Mouse (Mus musculus): ENCODE measurements around the gene A830005F24Rik. TPM values are rescaled to one million over a fixed set of nuclear protein-coding genes. Genes with fewer than 3 reads are reported as not detected.
A peak's percentile ranks its signal among the peaks of the same experiment; 100 is the strongest.

The A830005F24Rik gene
- polyA plus RNA-seq, 1 experiment from 2014 or later: 3.6 TPM

DNA sequence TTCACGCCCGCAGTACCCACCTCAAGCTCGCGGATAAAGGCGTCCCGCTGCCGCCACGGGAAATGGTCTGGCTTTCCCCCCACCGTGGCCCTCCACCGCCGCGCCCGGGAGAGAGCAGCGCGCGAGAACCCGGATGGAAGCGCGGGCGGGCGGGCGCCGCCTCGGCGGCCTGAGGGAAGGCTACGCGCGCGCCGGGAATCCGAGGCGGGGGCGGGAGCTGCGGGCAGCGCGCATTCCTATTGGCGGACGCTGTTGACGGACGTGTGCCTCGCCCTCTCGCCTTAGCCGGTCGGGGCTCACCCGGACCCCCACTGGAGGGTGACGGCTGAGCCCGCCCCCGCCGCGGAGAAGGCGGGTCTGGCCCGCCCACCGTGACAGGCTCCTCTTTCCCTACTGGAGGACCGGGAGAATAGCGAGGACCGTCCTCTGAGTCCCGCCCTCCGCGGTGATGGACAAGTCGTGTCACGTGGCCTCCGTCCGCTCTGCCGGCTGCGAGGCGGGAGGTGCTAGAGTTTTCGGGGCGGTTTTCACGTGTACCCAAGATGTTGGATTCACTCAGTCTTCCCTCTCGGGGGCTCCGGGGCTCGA, 33.1 kb downstream of the A830005F24Rik start:
- no peaks in the 10 kb centered on the region for H3K36me3 ChIP-seq (replicated peaks)
- peaks cover 28% of the 10 kb centered on the region for H3K4me1 ChIP-seq
- peak; percentile 99 for ATAC-seq (replicated peaks)
- peak overlapping the region; percentile 100 for H3K27ac ChIP-seq
- H3K9me3 ChIP-seq: no peaks in the 10 kb centered on the region
- H3K9ac ChIP-seq: peak overlapping the region; percentile 98
- peak overlapping the region; percentile 87 for H3K4me3 ChIP-seq
- WGBS: under 1% methylated on average over 70 of the region's 72 CpGs
- 0 out of 2 replicates have a peak, but pooled peaks cover 2% of the 10 kb centered on the region for H3K27me3 ChIP-seq (replicated peaks)
- peak overlapping the region; percentile 69 for H3K4me2 ChIP-seq

DNA sequence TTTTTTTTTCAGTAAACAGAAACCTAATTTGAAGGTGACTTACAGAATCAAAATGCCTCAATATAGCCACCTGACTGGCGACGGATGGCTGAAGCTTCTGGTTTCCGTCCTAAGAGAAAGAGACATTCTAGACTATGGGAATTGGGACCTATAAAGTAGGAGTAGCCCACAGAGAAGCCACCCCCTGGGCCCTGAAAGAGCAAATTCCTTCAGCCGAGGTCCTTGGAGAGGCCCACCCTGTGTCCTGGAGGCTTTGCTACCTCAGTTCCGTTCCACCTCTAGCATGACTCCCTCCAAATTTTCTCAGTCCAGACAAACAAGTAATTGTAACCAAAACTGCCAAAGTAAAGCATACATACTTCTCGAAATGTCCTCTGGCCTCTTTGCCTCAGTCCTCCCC, 34.3 kb downstream of the A830005F24Rik start:
- Histone ChIP-seq H3K36me3 (replicated peaks) (no peaks in the 10 kb centered on the region), H3K9ac (no peak overlapping the region), H3K4me1 (peaks cover 23% of the 10 kb centered on the region), H3K4me2 (no peak overlapping the region), H3K9me3 (no peaks in the 10 kb centered on the region), H3K4me3 (no peak overlapping the region), H3K27ac (no peak overlapping the region), H3K27me3 (replicated peaks) (0 out of 2 replicates have a peak, but pooled peaks cover 2% of the 10 kb centered on the region)
- ATAC-seq (replicated peaks): no peak
- WGBS: 93% methylated on average over 6 of the region's 6 CpGs

DNA sequence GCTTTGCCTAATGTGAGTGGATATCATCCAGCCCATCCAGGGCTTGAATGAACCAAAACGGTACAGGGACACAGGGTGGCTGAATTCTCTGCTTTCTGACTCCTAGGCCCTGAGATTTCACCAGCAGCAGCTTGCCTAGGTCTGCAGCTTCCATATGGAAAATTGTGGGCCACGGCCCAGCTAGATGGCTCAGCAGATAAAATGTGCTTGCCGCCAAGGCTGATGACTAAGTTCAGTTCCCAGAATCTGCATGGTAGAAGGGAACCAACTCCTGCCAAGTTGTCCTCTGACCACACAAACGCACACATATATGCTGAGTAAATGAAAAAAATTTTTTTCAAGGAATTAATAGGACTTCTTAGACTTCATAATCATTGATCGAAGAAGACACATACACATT, 34.9 kb downstream of the A830005F24Rik start:
- Histone ChIP-seq H3K27ac (no peak overlapping the region), H3K4me1 (peaks cover 24% of the 10 kb centered on the region), H3K9me3 (no peaks in the 10 kb centered on the region), H3K36me3 (replicated peaks) (no peaks in the 10 kb centered on the region), H3K4me3 (no peak overlapping the region), H3K27me3 (replicated peaks) (0 out of 2 replicates have a peak, but pooled peaks cover 2% of the 10 kb centered on the region), H3K4me2 (no peak overlapping the region), H3K9ac (no peak overlapping the region)
- 95% methylated on average over 5 of the region's 5 CpGs for WGBS
- no peak for ATAC-seq (replicated peaks)

DNA sequence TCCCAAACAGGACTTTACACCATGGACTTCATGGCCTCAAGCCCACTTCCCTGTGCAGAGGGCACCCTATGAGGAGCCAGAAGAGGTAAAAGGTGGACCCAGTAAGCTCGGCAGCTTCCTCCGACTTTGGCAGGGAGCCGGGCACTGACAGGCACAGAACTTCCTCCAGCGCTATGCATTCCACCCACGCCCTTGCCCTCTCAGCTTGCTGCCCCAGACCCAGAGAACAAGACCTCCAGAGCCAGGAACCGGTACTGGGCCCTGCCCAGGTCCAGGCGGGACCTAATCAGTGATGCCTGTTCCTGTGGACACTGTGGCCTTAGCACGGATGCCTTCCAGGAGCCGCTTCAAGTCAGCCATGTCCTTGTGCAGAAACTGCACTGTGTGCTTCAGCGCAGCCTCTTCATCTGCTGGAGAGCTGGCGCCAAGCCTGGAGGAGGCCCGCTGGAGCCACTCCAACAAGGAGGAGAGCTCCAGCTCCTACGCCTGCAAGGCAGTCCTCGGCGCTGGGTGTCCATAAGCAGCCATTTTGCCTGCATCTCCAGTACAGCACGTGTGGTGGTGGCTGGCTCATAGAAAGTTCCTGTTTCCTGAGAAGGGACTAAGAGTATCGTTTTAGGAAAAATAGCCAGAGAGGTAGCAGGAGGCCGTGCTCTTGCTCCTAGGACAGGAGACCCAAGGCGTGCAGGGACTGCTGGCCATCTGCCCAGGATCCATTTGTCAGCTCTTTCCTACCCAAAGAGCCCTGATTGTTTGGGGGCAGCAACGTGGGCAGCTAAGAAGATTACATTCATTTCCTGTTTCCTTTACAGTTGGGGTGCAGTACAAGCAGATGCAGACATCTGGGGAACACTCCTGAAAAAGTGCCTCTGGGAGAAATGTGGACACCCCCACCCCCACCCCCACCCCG, 39.1 kb downstream of the A830005F24Rik start:
- peak overlapping the region; percentile 78 for H3K27ac ChIP-seq
- no peak overlapping the region for H3K4me3 ChIP-seq
- no peak overlapping the region for H3K9ac ChIP-seq
- peak; percentile 71 for ATAC-seq (replicated peaks)
- H3K9me3 ChIP-seq: no peaks in the 10 kb centered on the region
- 0 out of 2 replicates have a peak, but pooled peaks cover 2% of the 10 kb centered on the region for H3K27me3 ChIP-seq (replicated peaks)
- H3K4me2 ChIP-seq: peak overlapping the region; percentile 14; the same call in 1 of the 2 replicates
- no peaks in the 10 kb centered on the region for H3K36me3 ChIP-seq (replicated peaks)
- 59% methylated on average over 21 of the region's 21 CpGs for WGBS
- H3K4me1 ChIP-seq: 0 out of 2 replicates have a peak, but pooled peaks cover 5% of the 10 kb centered on the region

DNA sequence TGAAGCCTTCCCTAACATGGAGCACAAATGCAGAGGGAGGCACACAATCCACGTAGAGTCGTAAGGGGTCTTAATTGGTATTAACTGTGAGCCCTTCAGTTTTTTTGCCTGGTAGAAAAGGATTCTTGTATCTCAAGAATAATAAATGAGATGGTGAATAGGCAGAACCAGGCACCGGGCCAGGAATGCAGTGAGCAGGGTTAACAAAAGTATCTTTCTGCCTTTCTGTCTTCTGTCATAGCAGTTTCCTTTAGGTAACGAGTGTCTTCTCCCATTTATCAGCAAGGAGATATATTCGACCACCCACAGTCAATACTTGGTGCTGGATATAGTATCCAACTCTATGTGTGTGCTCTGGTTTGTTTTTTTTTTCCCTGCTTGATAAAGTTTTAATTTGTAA, 40.1 kb downstream of the A830005F24Rik start:
- WGBS: 53% methylated on average over 5 of the region's 5 CpGs
- Histone ChIP-seq H3K27me3 (replicated peaks) (no peaks in the 10 kb centered on the region), H3K4me3 (no peak overlapping the region), H3K4me2 (no peak overlapping the region), H3K4me1 (0 out of 2 replicates have a peak, but pooled peaks cover 5% of the 10 kb centered on the region), H3K9ac (no peak overlapping the region), H3K9me3 (no peaks in the 10 kb centered on the region), H3K27ac (no peak overlapping the region), H3K36me3 (replicated peaks) (no peaks in the 10 kb centered on the region)
- no peak for ATAC-seq (replicated peaks)

DNA sequence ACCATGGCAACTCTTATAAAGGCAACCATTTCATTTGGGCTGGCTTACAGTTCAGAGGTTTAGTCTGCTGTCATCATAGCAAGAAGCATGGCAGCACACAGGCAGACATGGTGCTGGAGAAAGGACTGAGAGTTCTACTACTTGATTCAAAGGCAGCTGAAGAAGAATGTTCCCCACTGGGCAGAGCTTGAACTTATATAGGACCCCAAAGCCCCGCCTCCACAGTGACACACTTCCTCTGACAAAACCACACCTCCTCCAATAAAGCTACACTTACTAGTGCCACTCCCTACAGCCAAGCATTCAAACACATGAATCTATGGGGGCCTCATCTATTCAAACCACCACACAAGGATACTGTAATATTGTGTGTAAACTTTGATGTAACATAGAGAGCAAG, 41.2 kb downstream of the A830005F24Rik start:
- no peak overlapping the region for H3K9ac ChIP-seq
- no peaks in the 10 kb centered on the region for H3K36me3 ChIP-seq (replicated peaks)
- 0 out of 2 replicates have a peak, but pooled peaks cover 5% of the 10 kb centered on the region for H3K4me1 ChIP-seq
- no peak overlapping the region for H3K27ac ChIP-seq
- H3K4me2 ChIP-seq: no peak overlapping the region
- no peaks in the 10 kb centered on the region for H3K9me3 ChIP-seq
- no peak for ATAC-seq (replicated peaks)
- no peaks in the 10 kb centered on the region for H3K27me3 ChIP-seq (replicated peaks)
- no peak overlapping the region for H3K4me3 ChIP-seq
- 90% methylated on average over 1 of the region's 1 CpGs for WGBS

DNA sequence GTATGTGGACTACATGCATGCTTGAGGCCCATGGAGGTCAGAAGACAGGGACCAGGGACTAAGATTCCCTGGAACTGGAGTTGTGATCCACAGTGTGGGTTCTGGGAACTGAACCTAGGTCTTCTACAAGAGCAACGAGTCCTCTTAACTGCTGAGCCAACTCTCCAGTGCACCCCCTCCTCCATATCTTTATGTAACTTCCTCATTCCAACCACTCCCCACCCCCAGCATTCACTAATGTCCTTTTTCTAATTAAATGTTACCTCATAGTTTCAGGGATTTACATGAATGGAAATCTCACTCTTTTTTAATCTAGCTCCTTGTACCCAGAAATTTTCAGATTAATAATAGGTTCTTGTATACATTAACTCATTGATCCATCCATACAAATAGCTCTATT, 42.6 kb downstream of the A830005F24Rik start:
- H3K4me1 ChIP-seq: 0 out of 2 replicates have a peak, but pooled peaks cover 5% of the 10 kb centered on the region
- no peaks in the 10 kb centered on the region for H3K9me3 ChIP-seq
- no peak for ATAC-seq (replicated peaks)
- H3K4me3 ChIP-seq: no peak overlapping the region
- no peaks in the 10 kb centered on the region for H3K27me3 ChIP-seq (replicated peaks)
- no peak overlapping the region for H3K27ac ChIP-seq
- H3K9ac ChIP-seq: no peak overlapping the region
- H3K4me2 ChIP-seq: no peak overlapping the region
- WGBS: 85% methylated on average over 1 of the region's 1 CpGs
- H3K36me3 ChIP-seq (replicated peaks): no peaks in the 10 kb centered on the region

DNA sequence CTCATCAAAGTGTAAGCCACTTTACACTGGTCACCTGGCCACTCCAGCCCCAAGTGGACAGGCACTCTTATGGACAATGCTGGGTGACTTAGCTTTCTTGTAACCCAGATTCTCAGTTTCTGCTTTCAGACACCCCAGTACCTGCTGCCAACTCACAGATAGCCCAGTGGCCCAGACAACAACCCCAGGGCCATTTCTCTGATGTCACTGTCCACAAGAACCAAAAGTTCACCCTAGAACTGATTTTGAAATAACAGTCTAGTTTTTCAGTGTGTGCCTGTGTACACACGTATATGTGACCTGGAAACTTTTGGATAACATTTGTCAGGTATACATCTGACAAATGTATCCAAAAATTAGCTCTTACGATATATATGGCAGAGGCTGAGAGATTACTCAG, 48.1 kb downstream of the A830005F24Rik start:
- Histone ChIP-seq H3K27ac (no peak overlapping the region), H3K4me2 (no peak overlapping the region), H3K9ac (no peak overlapping the region), H3K4me3 (no peak overlapping the region), H3K27me3 (replicated peaks) (no peaks in the 10 kb centered on the region), H3K36me3 (replicated peaks) (no peaks in the 10 kb centered on the region), H3K4me1 (peaks cover 6% of the 10 kb centered on the region; the same call in 1 of the 2 replicates), H3K9me3 (no peaks in the 10 kb centered on the region)
- ATAC-seq (replicated peaks): no peak
- 95% methylated on average over 2 of the region's 2 CpGs for WGBS

DNA sequence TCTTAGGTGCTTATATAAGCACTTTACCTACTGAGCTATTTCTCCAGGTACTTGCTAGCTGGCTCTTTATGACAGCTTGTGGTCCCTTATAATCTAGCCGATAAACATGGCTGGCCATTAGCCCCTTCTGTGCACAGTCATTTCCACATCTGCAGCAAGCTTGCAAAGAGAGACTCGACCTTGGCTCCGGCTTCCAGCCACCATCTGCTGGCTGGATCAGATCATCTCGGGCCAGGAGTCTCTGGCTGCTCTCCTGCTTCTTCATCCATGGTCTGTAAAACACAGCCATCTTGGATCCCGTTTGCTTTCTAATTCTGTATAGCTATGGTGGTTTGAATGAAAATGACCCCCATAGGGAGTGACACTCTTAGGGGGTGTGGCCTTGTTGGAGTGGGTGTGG, 49.0 kb downstream of the A830005F24Rik start:
- no peak overlapping the region for H3K4me3 ChIP-seq
- no peaks in the 10 kb centered on the region for H3K27me3 ChIP-seq (replicated peaks)
- no peak overlapping the region for H3K9ac ChIP-seq
- peaks cover 7% of the 10 kb centered on the region; the same call in 1 of the 2 replicates for H3K4me1 ChIP-seq
- ATAC-seq (replicated peaks): no peak
- WGBS: 94% methylated on average over 5 of the region's 5 CpGs
- no peak overlapping the region for H3K4me2 ChIP-seq
- H3K27ac ChIP-seq: no peak overlapping the region
- no peaks in the 10 kb centered on the region for H3K9me3 ChIP-seq
- no peaks in the 10 kb centered on the region for H3K36me3 ChIP-seq (replicated peaks)

MicroRNA genes within 50 kb of the gene (microRNA counts, 519-probe panel; counts per million panel counts)
- microRNA mmu-let-7a (4,657 counts per million, percentile 96 among the panel's probes with 10 or more counts), microRNA mmu-let-7d (4,520 counts per million, percentile 95 among the panel's probes with 10 or more counts), microRNA mmu-let-7f (3,997 counts per million, percentile 89 among the panel's probes with 10 or more counts)

Small RNAs within 50 kb of the gene (microRNA-seq; reads per million reads assigned to microRNA genes)
- gene Gm24111: not detected
- gene Mirlet7a-1: 265 reads per million, percentile 65 among the genes with 10 or more reads in this experiment
- 6,276 reads per million, percentile 93 among the genes with 10 or more reads in this experiment for gene Mirlet7d
- not detected for gene Mirlet7f-1

Other genes starting within 250 kb of the A830005F24Rik start
- gene Zfp169, start 119 bp upstream of the A830005F24Rik start, polyA plus RNA-seq (2015; fragmentation: Nextera tagmentation; extraction: Ambion mirVana): 6.5 and 8.7 TPM in 2 replicates
- 16.1 and 18.6 TPM in 2 replicates for gene Ptpdc1, start 112.1 kb downstream of the A830005F24Rik start, polyA plus RNA-seq (2015; fragmentation: Nextera tagmentation; extraction: Ambion mirVana)
- gene Barx1, start 149.4 kb downstream of the A830005F24Rik start, polyA plus RNA-seq (2015; fragmentation: Nextera tagmentation; extraction: Ambion mirVana): not detected in 2 replicates